Mouse (Mus musculus) lung, adult 2 months (tissue): Measurements from ENCODE around the gene Gapvd1. TPM values are rescaled to one million over a fixed set of nuclear protein-coding genes. Genes with fewer than 3 reads are reported as not detected.
A peak's percentile ranks its signal among the peaks of the same experiment; 100 is the strongest.
"Not testable (repeated sequence)": the region's sequence is repeated elsewhere in the genome, so short reads cannot be mapped to it uniquely, and the experiment has no call there.

Source experiments
- DNase-seq: peaks from one replicate; pipeline ENCODE4 v3.0.0; 2022
- H3K4me1 ChIP-seq: fragments of 200-500 bp; 2 replicates; pipeline ENCODE4 v1.6.1; 2011; ENCODE audit warnings: low read length; ENCODE audit not compliant: control insufficient read depth, insufficient read depth
- H3K4me3 ChIP-seq: fragments of 200-500 bp; replicated peaks from 2 replicates; pipeline ENCODE3; 2011; ENCODE audit warnings: low read depth, mild to moderate bottlenecking, control low read depth, low read length; ENCODE audit errors: extremely low read depth
- CTCF ChIP-seq: fragments of 200-500 bp; IDR thresholded peaks from 2 replicates; pipeline ENCODE4 v1.5.1; 2011; ENCODE audit warnings: mild to moderate bottlenecking, low read length, control low read depth; ENCODE audit not compliant: insufficient read depth
- POLR2A ChIP-seq: fragments of 200-500 bp; IDR thresholded peaks from 2 replicates; pipeline ENCODE4 v1.6.1; 2011; ENCODE audit warnings: low read depth, mild to moderate bottlenecking, control low read depth, low read length, borderline replicate concordance; ENCODE audit errors: extremely low read depth
- WGBS: fragments of 180-500 bp; shearing (Covaris S2); methylation state at CpG from one replicate; pipeline ENCODE4 v1.1.7; 2018; 5-methylcytosine and 5-hydroxymethylcytosine counted together
- polyA plus RNA-seq: library from polyadenylated mRNA; depleted of rRNA; stranded (reverse); fragments of >200 nt; gene quantifications from 2 replicates; pipeline ENCODE4 v1.2.3, GENCODE M21; 2012; rRNA removed

Gapvd1 gene
- 16.7 and 20.3 TPM in 2 replicates for polyA plus RNA-seq

DNA sequence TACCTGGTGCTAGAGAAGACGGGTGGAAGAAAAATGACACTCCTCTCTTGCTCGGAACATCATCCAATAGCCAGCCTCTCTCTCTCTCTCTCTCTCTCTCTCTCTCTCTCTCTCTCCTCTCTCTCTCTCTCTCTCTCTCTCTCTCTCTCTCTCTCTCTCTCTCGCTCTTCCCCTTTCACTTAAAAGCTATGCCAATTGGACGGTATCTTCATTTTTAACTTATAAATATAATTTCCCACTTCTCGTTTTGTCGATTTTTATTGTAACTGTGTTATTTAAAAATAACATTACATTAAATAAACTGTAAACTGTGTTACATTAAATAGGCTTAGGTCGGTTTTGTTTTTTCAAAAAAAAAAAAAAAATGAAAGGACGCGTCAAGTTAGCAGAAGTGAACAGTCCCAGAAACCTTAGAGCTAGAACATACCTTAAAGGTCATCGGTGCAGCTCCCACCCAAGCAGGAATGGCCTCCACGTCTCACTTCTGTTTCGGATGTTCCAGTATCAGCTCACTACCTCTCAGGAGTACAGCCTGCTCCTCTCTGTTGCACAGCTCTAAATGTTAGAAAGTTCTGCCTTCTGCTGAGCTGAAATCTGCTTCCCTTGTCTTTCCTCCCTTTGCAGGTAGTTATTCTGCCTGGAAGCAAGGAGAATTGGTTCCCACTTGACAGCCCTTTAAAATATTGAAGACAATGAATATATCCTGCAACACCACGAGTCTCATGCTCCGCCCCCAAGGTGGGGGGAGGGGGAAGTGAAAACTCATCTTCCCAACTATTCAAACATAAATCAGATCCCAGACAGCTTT lies at the start of gene Gapvd1:
TSS of gene Gapvd1 (minus strand) at position 682 of the 808 bp plus-strand sequence.
- under 1% methylated on average over 14 of the region's 14 CpGs for WGBS
- TF ChIP-seq CTCF: no peak
- no peak for TF ChIP-seq POLR2A
- DNase-seq: peak; percentile 17
- peak within 1 kb of the TSS; percentile 99 for H3K4me3 ChIP-seq
- no peaks in the 10 kb centered on the region for H3K4me1 ChIP-seq

GRCm38 (mm10) chr2:34804815-34805214 lies 49.8 kb upstream of the Gapvd1 start:
- 16% methylated on average over 1 of the region's 1 CpGs for WGBS
- no peak for TF ChIP-seq POLR2A
- no peak for TF ChIP-seq CTCF
- DNase-seq: no peak
- no peak overlapping the region for H3K4me3 ChIP-seq
- peaks cover 14% of the 10 kb centered on the region for H3K4me1 ChIP-seq

DNA sequence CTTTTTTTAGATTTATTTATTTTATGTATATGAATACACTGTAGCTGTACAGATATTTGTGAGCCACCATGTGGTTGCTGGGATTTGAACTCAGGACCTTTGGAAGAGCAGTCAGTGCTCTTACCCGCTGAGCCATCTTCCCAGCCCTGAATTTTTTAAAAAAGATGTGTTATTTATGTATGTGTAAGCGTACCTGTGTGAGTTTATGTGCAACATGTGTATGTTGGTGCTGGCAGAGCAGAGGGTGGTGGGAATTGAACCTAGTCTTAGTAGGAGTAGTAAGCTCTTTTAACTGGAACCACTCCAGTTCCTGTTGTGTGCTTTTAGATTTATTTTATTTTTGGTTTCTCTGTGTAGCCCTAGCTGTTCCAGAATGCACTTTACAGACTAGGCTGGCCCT lies 49.1 kb upstream of the Gapvd1 start:
- no peak for TF ChIP-seq CTCF
- no peak for TF ChIP-seq POLR2A
- Histone ChIP-seq H3K4me1 (peaks cover 14% of the 10 kb centered on the region), H3K4me3 (no peak overlapping the region)
- WGBS: 94% methylated on average over 2 of the region's 2 CpGs
- DNase-seq: no peak

DNA sequence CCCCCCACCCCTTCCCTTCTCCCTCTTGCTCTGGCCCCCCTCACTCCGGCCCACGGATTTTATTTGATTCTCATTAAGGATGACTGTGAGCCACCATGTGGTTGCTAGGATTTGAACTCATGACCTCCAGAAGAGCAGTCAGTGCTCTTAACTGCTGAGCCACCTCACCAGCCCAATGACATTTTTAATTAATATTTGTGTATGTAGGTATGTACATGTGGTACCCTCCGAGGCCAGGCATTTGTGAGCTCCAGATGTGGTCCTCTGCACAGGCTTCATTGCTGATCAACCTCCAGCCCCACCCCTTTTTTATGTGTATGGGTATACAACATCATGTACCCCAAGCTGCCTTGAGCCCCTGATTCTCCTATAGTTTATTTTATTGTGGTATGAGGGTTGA lies 48.7 kb upstream of the Gapvd1 start:
- Histone ChIP-seq H3K4me1 (peaks cover 14% of the 10 kb centered on the region), H3K4me3 (no peak overlapping the region)
- DNase-seq: no peak
- WGBS: 61% methylated on average over 3 of the region's 3 CpGs
- TF ChIP-seq POLR2A: no peak
- no peak for TF ChIP-seq CTCF

- H3K4me1 ChIP-seq: peaks cover 14% of the 10 kb centered on the region
- peak overlapping the region; percentile 91 for H3K4me3 ChIP-seq
- DNase-seq: not testable (repeated sequence)
- under 1% methylated on average over 32 of the region's 32 CpGs for WGBS
Observed at GRCm38 (mm10) chr2:34802565-34803245, 47.7 kb upstream of the Gapvd1 start.

GRCm38 (mm10) chr2:34801516-34802482 lies 46.8 kb upstream of the Gapvd1 start:
- peak; percentile 97 for DNase-seq
- H3K4me3 ChIP-seq: peak overlapping the region; percentile 91
- 6% methylated on average over 39 of the region's 39 CpGs for WGBS
- H3K4me1 ChIP-seq: peaks cover 11% of the 10 kb centered on the region
- TF ChIP-seq POLR2A (peak; percentile 98), CTCF (no peak)

GRCm38 (mm10) chr2:34800371-34800770 lies 45.3 kb upstream of the Gapvd1 start:
- Histone ChIP-seq H3K4me1 (peaks cover 7% of the 10 kb centered on the region), H3K4me3 (no peak overlapping the region)
- TF ChIP-seq CTCF: no peak
- no peak for DNase-seq
- 80% methylated on average over 7 of the region's 7 CpGs for WGBS

DNA sequence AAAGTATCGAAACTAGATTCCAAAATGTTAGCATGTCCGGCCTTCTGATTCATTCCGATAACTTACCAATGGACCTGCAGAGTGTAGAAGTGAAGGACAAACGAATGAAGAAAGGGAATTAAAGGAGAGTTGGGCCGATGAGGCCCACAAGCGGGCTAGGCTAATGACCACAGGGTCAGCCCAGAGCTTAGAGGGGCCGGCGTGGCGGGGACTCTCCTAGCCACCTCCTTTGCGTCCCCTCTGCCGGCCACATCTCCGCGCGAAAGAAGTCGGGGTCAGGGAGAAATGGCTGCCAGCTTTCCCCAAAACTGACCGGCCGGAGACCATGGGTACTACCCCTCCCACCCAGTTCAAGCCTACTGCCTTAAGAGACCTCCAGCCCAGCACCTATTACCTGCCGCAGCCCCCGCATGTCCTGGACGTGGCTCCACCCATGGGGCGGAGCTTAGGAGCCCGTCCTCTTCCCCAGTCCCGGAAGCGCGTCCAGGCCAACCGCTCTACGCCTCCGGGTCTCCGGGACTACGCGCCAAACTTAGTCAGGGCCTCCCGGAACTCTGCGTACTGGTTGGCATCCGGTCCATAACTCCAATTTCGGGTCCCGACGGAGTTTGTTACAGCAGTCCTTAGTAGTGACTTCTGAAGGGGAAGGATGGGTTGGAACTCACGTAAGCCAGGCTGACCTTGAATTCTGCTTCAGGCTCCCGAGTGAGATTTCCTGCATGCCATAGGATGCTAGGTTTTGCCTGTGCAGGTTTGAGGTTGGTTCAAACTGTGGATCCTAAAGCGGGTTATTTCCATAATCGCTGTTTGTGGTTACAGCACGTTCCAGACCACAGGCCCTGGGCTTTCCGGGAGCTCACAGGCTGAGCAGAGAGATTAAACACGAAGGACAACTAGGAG lies 44.6 kb upstream of the Gapvd1 start, which contains the start of gene Rabepk:
TSS of gene Rabepk (minus strand) at position 556 of the 900 bp plus-strand sequence.
- TF ChIP-seq CTCF (no peak), POLR2A (peak; percentile 86; the same call in 1 of the 2 replicates)
- peak within 1 kb of the TSS; percentile 82 for H3K4me3 ChIP-seq
- peak; percentile 80 for DNase-seq
- WGBS: 2% methylated on average over 44 of the region's 44 CpGs
- H3K4me1 ChIP-seq: peaks cover 6% of the 10 kb centered on the region; the same call in 1 of the 2 replicates
